Mouse (Mus musculus): ENCODE results near the gene Jarid2.

The Jarid2 gene

DNA sequence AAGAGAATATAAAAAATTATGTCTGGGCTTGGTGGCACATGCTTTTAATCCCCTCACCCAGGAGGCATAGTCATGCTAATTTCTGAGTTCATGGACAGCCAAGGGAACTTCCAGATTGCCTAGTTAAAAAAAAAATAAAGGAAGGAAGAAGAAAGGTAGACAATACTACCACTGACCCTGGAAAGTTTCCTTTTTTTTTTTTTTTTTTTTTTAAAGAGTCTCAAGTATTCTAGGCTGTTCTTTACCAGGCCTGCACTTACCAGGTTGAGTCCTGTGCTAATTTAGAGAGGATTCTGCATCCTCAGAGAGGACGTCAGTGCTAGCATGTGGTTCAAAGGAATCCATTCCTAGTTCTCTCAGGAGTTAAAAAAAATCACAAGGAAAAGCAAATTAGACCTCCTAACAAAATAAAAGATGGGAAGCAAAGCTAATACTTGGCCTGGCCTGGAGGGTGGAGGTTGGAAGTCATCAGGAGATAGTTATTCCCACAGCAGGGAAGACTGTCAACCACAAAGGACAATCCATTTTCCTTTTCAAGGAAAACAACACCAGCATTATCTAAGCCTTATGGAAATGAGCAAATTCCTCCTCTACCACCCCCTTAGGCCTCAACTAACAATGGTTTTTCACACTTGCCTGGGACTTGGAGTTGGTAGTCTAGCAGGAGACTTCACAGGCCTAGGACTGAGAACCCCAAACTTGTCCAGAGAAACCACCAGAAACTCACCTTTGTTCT, 961 bp upstream of the Jarid2 start:
- no peak for DNase-seq (ENCODE audit: low read depth, low spot score)

DNA sequence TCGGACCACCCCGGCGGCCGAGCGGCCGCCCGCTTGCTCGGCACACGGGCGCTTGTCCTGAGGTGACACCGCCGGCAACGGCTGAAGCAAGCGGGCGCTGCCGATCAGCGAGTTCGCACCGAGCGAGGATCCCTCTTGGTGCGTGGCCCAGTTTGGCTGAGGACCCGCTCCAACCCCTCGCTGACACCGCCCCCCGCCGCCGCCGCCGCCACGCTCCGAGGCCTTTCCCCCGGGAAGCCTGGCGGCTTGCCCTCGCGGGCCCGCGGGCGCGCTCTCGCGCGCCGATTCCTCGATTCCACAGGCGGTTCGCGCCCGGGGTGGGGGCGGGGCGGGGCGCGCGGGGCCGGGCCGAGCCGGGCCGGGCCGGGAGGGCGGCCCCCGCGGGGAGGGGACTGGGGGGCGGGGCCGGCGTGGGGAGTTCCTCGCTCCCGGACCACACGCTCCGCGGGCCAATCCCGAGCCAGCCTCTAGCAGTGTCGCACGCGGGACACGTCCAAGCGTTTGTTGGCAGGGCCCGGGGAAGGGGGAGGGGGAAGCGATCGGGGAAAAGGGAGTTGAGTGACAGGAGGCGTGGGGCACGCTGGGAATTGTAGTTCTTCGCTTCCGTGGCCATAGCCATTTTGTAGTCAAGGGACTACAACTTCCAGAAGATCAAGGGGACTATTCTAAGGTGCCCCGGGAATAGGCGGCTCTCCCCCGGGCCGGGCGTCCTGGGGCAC, 1.0 kb downstream of the Jarid2 start:
- peak; percentile 99 for DNase-seq (ENCODE audit: low read depth, low spot score)

DNA sequence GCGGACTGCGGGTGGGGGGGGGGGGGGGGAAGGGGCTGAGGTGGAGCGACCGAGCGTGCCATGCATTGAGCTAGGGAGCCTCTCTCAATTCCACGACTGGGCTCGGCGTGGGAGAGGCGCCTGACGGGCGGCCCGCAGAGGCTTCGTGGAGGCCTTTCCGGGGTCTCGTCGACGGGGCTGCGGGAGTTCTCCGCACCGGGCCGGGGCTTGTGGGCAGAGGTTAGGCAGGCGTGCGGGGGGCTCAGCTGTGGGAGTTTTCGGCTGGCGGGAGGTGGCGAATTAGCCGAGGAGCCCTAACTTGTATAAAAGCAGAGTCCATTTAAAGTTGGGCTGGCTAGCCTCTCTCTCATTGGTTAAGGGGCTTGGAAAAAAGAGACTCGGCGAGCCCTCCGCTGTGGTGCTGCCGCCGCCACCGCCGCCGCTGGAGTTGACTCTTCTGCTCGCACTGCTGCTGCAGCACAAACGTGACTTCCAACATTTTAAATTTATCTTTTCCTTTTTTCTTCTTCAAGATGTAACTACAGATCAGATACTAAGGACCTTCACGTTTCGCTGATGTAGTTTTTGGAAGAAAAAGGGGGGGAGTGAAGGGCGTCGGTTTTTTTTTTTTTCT, 1.8 kb downstream of the Jarid2 start:
- peak; percentile 80 for DNase-seq (ENCODE audit: low read depth, low spot score)

DNA sequence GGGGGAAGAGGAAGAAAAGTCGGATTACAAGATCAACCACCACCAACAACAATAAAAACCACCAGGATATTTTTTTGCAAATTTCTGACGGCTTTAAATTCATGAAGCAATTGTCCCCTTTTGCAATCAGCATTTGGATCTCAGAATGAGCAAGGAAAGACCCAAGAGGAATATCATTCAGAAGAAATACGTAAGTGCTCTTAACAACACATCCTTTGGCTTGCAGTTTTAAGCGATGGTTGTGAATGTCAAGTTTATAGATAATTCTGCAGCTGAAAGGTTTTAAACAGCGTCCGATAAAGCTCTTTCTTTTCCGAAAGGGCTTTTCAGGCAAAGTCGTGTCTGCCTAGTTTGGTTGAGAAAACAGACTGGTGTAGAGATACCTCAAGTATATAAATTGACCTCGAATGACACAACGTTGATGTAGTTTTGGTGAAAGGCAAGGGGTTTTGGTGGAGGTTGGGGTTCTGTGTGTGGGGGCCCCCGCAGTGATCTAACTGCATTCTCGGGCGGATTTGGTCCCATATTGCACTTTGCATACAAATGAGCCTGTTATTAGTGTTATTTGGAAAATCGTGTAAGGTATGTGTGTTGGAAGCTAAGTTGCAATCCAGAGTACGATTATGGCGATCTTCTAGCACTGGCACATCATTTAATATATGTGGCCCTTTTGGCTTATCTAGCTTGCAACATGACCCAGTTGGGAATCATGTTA, 2.6 kb downstream of the Jarid2 start:
- no peak for DNase-seq (ENCODE audit: low read depth, low spot score)

DNA sequence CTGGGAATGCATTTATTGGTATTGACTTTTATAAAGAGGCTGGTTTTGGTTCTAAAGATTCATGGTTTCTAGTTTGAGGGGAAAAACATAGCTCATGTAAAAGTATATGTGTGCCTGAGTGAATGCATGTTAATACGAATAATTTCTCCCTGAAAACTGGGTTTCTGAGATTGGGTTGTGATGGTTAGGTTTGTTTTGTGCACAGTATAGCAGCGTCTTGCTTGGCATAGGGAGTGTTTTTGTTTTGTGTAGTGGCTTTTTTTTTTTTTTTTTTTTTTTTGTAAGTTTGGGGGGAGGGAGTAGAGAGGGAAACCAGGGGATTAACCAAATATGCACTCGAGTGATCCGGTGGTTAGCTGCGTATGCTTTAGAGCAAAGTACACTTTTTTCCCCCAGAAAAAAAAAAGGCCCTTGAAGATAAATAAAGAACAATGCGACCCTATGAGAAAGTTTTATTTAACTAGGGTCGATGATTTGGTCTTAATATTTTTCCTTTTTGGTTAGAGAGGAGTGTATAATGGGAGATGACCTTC, 3.2 kb downstream of the Jarid2 start:
- no peak for DNase-seq (ENCODE audit: low read depth, low spot score)

DNA sequence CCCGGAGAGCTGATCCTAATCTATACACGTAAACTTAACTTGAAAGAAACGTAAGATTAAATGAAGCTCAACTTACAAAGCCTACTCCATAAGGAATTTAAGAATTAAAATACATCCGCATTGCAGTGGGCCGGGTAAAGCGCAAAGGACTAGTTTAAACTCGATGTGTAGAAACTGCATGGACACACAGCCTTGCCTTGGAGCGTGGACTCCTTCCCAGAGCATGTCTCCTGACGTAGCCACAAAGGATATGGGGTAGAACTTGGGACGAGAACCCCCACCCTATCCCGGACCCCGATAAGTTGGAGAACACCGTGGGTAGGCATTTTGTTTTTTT, 3.7 kb downstream of the Jarid2 start:
- no peak for DNase-seq (ENCODE audit: low read depth, low spot score)

DNA sequence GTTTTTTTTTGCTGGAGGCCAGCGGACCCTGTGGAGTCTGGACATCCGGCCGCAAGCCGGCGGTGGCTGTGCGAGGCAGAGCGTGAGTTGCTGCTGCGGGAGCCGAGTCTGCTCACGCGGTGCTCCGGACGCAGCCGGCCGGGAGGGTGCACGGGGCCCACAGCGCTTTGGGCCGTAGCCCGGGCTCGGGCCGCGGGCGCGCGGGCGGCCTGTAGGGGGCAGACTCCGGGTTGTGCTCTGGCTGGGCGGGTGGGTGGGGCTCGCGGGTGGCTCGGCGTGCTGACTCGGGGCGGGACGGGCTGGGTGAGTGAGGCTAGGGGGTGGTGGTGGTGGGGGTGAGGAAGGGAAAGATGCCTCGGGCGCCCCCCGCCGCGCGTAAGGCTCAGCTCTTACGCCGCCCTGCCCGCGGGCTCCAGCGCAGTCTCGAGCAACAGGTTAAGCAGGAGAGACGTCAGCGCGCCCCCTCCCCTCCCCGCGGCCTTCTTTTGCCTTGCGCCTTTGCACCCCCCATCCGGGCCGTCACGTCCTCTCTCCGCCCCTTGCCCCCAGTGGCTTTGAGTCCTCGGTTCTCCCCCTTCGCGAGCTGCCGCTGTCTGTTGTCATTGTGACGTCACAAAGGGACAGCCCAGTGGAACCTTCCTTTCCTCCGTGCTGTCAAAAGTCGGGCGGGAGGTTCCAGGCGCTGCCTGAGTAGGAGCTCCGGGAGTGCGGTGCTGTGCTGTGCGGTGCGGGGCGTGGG, 4.3 kb downstream of the Jarid2 start:
- DNase-seq (ENCODE audit: low read depth, low spot score), result peak; percentile 51

DNA sequence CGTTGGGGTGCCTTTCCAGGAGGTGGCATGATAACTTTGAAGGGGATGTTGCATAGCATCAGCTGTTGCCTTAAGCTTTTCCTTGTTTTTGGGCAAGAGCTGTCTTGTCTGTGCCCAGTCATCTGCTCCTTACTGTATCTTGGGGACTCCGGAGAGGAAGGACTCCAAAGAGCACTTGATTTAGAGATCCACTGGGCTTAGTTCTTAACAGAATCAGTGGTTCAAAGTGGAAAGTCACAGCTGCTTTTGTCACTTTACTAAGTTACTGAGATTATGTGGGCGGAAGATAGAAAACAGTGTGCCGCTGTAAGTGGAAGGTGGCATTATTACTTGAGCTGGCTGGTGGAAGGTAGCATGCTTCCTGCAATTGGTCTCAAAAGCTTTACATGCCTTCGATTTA, 5.2 kb downstream of the Jarid2 start:
- DNase-seq (ENCODE audit: low read depth, low spot score), result no peak

DNA sequence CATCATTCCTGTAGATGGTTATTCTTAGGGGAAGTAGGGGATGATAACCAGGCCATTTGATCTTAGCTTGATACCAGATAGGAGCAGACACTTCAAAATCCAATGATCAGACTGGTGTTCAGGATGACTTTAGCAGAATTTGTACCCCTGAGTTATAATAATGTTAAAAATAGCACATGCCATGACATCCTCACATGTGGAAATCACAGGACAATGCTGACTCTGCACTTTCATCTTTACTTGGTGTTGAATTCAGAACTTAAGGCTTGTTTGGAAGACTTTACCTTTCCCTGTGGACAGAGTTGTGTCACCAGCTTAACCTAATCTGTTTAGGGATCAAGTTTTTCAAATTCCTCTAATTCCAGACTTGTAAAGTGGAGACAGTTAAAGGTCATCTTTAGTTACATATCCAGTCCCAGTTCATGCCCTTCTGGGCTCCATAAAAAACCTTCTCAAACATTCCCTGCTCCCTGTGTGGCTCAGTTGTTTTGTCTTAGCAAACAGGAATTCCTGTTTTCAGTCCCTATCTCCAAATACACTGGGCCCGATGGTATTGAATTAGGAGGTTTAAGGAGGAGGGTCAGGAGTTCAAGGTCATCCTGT, 5.9 kb downstream of the Jarid2 start:
- no peak for DNase-seq (ENCODE audit: low read depth, low spot score)

DNA sequence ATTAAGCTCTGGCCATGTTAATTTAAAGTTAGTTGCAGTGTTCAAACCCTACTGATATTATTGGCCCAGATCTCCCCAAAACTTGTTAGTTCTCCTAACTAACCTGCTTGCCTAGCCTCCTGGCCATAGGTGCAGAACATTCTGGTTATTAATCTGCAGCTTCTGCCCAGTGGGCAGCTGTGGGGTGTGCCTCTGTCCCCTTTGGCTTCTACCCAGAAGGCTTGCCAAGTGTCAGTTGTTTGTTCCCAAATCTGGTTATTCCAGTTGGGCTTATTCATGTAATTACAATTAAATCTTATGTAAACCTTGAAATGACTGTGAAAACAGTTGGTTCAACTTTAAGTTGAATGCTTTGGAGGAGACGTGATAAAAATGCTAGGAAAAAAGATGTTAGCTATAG, 8.0 kb downstream of the Jarid2 start:
- no peak for DNase-seq (ENCODE audit: low read depth, low spot score)

DNA sequence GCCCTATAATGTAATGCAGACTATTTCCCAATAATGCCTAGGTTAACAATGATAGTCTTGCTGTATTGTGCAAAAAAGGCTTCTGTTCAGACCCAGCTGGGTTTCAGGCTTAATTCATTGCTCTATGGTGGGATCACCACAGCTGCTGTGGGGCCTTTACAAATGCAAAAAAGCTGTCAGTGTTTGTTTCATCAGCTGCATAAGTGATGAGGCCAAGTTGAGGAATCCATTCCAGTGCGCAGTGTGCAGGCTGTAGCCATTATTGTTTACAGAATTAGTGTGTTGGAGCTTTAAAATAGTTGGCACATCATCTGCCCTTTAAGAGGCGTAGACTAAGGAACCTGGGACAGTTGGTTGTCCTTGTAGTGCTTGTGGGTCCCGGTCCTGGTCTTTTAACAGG, 22.5 kb downstream of the Jarid2 start:
- no peak for DNase-seq (ENCODE audit: low read depth, low spot score)

DNA sequence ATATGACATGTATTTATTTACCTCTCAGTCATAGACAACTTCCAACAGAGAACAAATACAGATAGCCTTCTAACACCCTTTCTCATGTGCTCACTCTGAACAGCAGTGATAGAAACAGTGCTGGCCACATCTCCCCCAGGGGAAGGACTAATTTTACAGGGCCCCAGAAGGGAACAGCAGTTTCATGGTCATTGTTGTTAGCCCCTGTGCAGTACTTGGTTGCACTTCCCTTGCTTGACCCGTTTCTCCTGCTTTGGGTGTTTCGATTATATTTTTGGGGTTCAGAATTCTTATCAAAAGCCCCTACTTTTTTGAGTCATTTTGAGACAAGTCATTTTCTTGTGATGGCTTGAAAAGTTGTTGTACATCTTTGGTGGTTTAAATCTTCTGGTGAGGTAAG, 23.9 kb downstream of the Jarid2 start:
- DNase-seq (ENCODE audit: low read depth, low spot score), result no peak

DNA sequence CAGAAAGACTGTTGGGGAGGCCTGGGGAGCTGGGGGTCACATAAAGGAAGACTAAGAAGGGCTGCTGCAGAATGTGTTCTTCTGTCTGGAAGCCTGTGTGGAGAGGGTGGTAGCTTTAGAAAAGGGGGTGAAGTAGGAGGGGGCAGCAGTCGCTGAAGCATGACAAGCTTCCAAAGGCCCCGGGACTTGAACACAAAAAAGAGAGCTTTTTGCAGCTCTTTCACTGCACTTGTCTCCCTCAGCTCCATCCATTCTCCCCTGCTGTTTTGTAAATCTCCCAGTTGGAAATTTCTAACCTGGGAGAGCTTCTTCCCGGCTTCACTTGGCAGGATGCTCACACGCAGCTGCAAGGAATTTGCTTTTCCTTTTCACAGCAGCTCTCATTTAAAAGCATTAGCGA, 26.2 kb downstream of the Jarid2 start:
- DNase-seq (ENCODE audit: low read depth, low spot score), result no peak

DNA sequence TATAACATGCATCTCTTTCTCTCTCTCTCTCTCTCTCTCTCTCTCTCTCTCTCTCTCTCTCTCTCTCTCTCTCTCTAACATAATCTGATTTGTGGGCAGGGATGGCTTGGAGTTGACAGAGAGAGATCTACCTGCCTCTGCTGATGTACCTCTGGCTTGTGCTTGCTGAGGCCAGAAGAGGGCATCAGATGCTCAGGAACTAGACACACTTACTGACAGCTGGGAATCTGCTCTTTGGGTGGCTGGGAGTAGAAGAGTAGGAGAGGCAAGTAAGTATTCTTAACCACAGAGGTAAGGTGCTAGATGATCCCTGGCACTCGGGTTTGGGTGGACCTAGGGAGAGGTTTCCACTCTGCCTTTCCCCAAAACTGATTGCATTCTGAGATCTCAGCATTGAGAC, 29.5 kb downstream of the Jarid2 start:
- peak; percentile 36 for DNase-seq (ENCODE audit: low read depth, low spot score)

DNA sequence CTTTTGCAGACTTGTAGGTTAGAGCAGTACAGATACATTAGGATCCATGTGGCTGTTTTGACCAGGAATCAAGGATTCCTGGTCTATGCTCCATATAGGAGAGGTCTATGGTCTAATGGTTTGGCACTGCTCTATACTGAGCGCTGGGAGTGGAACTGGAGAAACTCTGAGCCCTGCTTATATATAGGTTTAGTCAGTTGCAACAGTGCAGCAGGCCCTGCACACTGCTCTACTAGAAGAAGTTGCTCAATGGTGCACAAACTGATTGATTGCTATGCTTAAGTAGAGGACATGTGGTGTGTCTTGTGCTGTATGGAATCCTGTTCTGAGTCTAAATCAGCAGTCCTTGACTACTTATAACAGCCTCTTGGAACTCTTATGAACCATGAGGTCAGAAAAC, 31.5 kb downstream of the Jarid2 start:
- no peak for DNase-seq (ENCODE audit: low read depth, low spot score)

DNA sequence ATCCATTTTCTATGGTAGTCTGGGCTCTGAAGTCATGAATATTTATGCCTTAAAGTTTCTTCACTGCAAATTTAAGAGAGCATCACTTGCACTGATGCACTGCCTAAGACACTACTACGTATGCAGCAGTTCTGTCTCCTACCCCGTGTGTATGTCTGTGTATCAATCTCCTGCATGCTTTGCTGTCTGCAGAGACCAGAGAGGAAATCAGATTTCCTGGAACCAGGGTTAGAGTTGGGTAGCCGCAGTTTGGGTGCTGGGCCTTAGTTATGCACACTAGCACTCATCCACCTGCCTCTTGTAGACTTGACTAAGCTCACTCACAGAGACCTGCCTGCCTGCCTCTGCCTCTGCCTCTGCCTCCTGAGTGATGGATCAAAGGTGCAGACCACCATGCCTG, 33.8 kb downstream of the Jarid2 start:
- DNase-seq (ENCODE audit: low read depth, low spot score), result no peak

DNA sequence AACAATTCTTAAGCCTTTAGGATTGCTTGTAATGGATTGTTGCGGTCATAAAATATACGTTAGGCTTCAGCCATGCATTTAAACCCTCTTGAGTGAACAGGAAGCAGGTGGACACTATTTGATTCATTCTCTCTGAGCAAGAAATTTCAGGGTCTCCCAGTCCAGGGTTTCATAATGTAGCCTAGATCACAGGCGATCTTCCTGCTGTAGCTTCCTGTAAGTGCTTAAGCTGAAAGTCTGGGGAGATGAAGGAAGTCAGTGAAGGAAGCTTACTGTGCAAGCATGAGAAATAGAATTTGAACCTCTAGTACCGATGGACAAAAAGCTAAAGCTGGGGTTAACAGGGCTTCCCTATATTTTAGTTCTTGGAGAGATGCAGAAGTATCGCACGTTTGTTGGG, 38.5 kb downstream of the Jarid2 start:
- no peak for DNase-seq (ENCODE audit: low read depth, low spot score)

DNA sequence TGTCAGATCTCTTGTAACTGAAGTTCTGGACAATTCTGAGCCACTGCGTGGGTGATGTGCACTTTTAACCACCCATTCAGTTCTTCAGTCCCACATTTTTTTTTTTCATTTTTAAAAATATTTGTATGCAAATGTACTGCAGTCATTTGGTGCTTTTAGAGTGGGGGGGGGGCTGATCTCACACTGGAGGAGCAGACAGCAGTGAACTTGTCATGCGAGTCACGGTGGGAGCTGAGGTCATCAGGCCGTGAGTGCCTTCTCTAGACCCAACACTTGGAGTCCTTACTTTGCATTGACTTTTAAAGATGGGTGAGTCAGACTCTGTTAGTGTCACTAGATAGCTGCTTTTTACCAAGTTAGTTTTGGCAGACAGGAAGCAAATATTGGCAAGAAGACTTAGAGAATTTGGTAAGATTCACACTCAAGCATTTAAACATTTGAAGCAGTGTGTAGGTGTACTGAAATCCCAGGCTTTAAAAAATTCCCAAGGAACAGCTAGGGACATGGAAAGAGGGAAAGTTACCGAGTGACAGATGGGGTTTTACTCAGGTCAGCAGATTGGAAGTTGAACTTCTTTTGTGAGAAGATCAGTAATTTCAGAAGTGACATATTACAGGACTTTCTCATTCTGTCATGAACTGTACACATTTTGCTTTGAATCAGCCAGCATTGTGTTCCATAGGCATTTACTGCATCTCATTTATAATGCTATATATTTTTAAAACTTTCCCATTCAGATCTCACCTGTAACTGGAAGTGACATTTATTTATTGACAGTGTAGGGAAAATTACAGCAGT, 41.7 kb downstream of the Jarid2 start:
- DNase-seq (ENCODE audit: low read depth, low spot score), result no peak

DNA sequence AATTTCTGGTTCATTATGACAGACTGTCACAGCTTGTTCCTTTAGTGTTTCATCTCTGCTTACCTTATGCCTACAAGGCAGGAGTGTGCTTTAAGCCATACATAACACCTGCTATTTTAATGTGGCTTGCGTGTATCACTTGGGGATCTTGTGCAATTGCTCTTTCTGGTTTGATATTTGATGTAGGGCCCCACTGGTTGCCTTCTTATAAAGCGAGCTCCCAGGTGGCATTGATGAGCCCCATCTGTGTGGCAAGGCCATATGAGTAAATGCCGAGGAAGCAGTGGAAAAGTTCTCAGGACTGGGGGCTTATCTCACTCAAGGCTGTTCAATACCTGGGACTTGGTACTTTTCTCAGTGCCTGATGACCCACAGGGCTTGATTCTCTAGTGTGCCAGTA, 43.5 kb downstream of the Jarid2 start:
- DNase-seq (ENCODE audit: low read depth, low spot score), result no peak

DNA sequence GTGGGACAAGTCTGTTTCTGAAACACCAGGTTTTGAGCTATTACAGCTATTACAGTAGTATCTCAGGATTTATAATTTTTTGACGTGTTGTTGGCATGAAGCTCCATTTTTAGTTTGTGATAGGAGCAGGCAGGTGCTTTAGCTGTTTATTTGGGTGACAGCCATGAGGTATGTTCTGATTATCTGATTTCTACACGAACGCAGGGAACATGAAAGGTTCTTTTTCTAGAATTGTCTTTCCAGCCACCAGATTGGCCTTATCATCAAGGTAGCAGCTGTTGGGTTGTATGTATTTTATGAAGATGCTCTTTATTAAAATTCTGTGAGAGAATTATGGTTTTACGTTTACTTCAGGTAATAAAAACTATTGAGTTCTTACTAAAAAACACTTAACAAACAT, 45.1 kb downstream of the Jarid2 start:
- DNase-seq (ENCODE audit: low read depth, low spot score), result no peak

All from retina, adult 2 months (tissue).